Mouse (Mus musculus) midbrain, embryonic 16.5 days (tissue): ENCODE results near the gene Acsf3. TPM values are rescaled to one million over a fixed set of nuclear protein-coding genes. Genes with fewer than 3 reads are reported as not detected.

ENCODE experiments used
- ATAC-seq: fragments of 200-750 bp; cut with Nextera tagmentation; 2 replicates; pipeline ENCODE4 v1.8.0; 2017; ENCODE audit warnings: moderate TSS enrichment
- H3K27ac ChIP-seq: fragments of 300-500 bp; sonication (generic); 2 replicates; pipeline ENCODE4 v1.5.1; 2014; ENCODE audit warnings: mild to moderate bottlenecking, low read length, mixed read lengths
- H3K27me3 ChIP-seq: fragments of 300-500 bp; sonication (generic); 2 replicates; pipeline ENCODE4 v1.6.1; 2014; ENCODE audit warnings: low read depth, low read length, mixed read lengths; ENCODE audit not compliant: control insufficient read depth, insufficient read depth
- H3K36me3 ChIP-seq: fragments of 300-500 bp; sonication (generic); 2 replicates; pipeline ENCODE4 v1.6.1; 2014; ENCODE audit warnings: mild to moderate bottlenecking, low read length, moderate library complexity, mixed read lengths; ENCODE audit not compliant: control insufficient read depth, insufficient read depth
- H3K4me1 ChIP-seq: fragments of 300-500 bp; sonication (generic); 2 replicates; pipeline ENCODE4 v1.6.1; 2014; ENCODE audit warnings: mild to moderate bottlenecking, low read length, mixed read lengths; ENCODE audit not compliant: control insufficient read depth, insufficient read depth
- H3K4me2 ChIP-seq: fragments of 300-500 bp; sonication (generic); 2 replicates; pipeline ENCODE4 v1.6.1; 2014; ENCODE audit warnings: mild to moderate bottlenecking, low read length, mixed read lengths
- H3K4me3 ChIP-seq: fragments of 300-500 bp; sonication (generic); 2 replicates; pipeline ENCODE4 v1.5.1; 2014; ENCODE audit warnings: low read depth, mild to moderate bottlenecking, low read length, moderate library complexity, mixed read lengths
- H3K9ac ChIP-seq: fragments of 300-500 bp; sonication (generic); 2 replicates; pipeline ENCODE4 v1.6.1; 2014; ENCODE audit warnings: low read depth, low read length, mixed read lengths
- H3K9me3 ChIP-seq: fragments of 300-500 bp; sonication (generic); replicated peaks from 2 replicates; pipeline ENCODE4 v1.6.1; 2014; ENCODE audit warnings: mild to moderate bottlenecking, low read length, mixed read lengths; ENCODE audit not compliant: control insufficient read depth, poor library complexity, severe bottlenecking
- WGBS: fragments of 180-500 bp; shearing (Covaris S2); extraction: QIAGEN DNeasy Blood & Tissue Kit; methylation state at CpG from one replicate; pipeline ENCODE4 v1.1.7; 2014; 5-methylcytosine and 5-hydroxymethylcytosine counted together
- polyA plus RNA-seq: library from polyadenylated mRNA; unstranded; fragments of >200 nt; fragmentation: Nextera tagmentation; extraction: Ambion mirVana; gene quantifications from 2 replicates; pipeline ENCODE4 v1.2.1, GENCODE M21; 2015

Gene Acsf3
- 15.1 and 18.0 TPM in 2 replicates for polyA plus RNA-seq

DNA sequence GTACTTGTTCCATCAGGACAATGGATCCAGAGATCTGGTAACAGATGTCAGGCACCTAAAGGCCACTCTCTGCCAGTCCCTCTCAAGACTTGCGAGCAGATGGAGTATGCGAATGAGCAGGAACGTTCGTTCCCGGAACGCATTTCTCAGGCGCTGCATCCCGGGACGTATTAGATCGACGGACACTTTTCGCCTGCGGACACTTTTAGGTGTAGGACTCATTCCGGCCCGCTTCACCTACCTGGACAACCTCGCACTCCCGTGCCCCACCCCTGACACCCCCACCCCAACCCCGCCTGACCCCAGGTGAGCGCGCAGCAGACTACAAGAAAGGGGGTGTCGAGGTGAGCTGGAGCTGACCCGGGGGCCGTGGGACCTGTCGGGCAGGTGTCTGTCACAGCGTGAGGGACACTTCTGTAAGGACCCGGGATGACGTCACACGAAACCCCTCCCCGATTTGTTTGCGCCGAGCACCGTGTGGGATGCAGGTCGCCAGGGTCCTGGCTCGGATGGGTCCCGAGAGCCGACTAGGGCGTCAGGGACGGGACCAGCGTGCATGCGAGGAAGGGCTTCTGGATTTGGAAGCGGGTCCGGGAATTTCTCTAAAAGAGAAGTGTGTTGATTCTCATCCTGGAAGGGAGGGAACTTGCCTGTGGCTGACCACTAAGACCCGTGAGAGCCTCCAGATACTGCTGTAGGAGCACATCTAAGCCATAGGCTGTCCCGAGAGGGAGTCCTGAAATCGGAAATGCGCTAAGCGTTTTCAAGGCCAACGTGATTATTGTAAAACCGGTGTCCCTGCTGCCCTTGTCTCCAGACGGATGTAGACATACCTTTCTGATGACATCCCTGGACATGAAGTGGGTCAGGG, at the start of gene Acsf3:
Acsf3 (plus strand) TSS at position 202 of the 871 bp plus-strand sequence.
- 1% methylated on average over 50 of the region's 50 CpGs for WGBS
- Histone ChIP-seq H3K27ac (peak within 1 kb of the TSS; percentile 61), H3K4me2 (peak within 1 kb of the TSS; percentile 92), H3K9me3 (no peaks in the 10 kb centered on the region), H3K9ac (peak within 1 kb of the TSS; percentile 85), H3K4me3 (peak within 1 kb of the TSS; percentile 69), H3K27me3 (no peaks in the 10 kb centered on the region; the same call in 1 of the 2 replicates), H3K4me1 (peaks cover 11% of the 10 kb centered on the region), H3K36me3 (no peaks in the 10 kb centered on the region)
- peak; percentile 86 for ATAC-seq

DNA sequence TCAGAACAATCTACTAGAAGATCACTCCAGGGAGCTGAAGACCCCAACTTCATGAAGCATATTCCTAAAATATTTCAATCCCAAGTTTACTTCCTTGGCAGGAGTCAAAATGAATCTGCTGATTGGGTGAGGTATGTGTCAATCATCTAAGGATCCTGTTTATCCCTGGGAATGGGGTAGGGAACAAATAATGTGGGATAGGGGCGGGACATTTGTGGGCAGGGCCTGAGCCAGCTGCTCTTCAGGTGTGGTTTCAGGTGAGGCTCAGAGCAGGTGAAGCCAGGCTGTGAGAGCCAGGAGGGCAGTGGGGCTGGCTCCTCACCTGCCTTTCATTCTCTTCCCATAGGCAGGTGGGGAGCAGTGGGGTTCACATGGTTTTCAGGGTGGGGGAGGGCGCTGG, 48.5 kb upstream of the Acsf3 start:
- H3K27me3 ChIP-seq: no peaks in the 10 kb centered on the region
- no peak overlapping the region for H3K9ac ChIP-seq
- H3K9me3 ChIP-seq: no peaks in the 10 kb centered on the region; the same call in 1 of the 2 replicates
- H3K4me3 ChIP-seq: no peak overlapping the region
- no peak for ATAC-seq
- no peak overlapping the region for H3K4me2 ChIP-seq
- H3K4me1 ChIP-seq: no peaks in the 10 kb centered on the region
- H3K36me3 ChIP-seq: no peaks in the 10 kb centered on the region
- H3K27ac ChIP-seq: no peak overlapping the region
- WGBS: 53% methylated on average over 2 of the region's 2 CpGs

DNA sequence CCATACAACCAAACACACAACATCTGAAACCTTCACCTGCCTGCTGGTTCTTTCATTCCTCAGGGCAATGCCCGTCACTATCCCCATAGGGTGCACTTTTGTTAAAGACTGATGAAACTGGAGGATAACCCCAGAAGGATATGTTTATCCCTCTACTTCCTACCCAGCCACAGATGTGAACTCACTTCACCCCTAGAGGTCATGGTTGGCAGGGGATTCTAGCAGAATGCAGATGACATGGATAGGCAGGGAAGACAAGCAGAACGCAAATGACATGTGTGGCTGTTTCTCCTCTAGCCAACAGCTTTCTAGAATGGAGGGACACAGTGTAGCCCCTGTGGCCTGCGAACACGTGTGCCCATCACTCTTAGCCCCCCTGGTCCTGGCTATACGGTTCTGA, 47.9 kb upstream of the Acsf3 start:
- Histone ChIP-seq H3K27ac (no peak overlapping the region), H3K4me3 (no peak overlapping the region), H3K9me3 (no peaks in the 10 kb centered on the region; the same call in 1 of the 2 replicates), H3K9ac (no peak overlapping the region), H3K36me3 (no peaks in the 10 kb centered on the region), H3K27me3 (no peaks in the 10 kb centered on the region), H3K4me1 (no peaks in the 10 kb centered on the region), H3K4me2 (no peak overlapping the region)
- ATAC-seq: no peak
- WGBS: 61% methylated on average over 5 of the region's 5 CpGs

DNA sequence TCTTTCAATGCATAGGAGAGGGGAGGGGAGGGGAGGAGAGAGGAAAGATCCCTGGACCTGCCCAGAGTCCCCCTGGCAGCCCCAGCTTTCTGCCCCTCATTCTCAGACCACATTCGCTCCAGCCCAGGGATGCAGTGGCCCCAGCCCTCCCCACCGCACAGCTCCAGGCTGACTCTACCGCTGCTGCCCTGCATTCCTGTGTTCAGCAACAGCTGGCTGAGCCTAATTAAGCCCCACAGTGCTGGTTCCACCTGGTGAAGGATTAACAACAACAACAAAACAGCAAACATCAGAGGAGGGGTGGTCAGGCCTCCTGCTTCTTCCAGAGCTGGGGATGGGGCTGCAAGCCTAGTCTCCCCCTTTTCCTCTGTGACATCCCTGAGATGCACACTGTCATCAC, 46.7 kb upstream of the Acsf3 start:
- Histone ChIP-seq H3K4me3 (no peak overlapping the region), H3K27me3 (no peaks in the 10 kb centered on the region), H3K4me2 (no peak overlapping the region), H3K9ac (no peak overlapping the region), H3K9me3 (no peaks in the 10 kb centered on the region; the same call in 1 of the 2 replicates), H3K36me3 (no peaks in the 10 kb centered on the region), H3K4me1 (no peaks in the 10 kb centered on the region), H3K27ac (no peak overlapping the region)
- 11% methylated on average over 3 of the region's 3 CpGs for WGBS
- ATAC-seq: no peak

DNA sequence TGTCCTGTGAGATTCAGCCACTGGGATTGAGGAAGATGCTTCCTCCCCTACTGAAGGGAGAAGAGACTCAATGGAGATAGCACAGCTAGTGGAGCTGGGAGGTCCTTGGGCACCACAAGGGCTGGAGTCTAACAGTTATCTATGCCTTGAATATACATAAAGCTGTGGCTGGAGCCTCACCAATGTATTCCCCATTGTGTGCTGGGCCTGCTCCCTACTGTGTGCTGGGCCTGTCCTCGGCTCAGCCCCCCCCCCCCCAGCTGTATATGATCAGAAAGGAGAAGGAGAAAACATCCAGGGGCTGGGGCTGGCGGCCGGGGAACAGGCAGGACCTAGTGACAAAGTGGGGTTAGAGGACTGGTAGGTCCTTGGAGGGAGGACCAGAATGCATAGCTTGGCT, 40.2 kb upstream of the Acsf3 start:
- WGBS: 56% methylated on average over 3 of the region's 3 CpGs
- Histone ChIP-seq H3K9me3 (no peaks in the 10 kb centered on the region; the same call in 1 of the 2 replicates), H3K27ac (peak overlapping the region; percentile 48), H3K27me3 (no peaks in the 10 kb centered on the region), H3K4me1 (peaks cover 44% of the 10 kb centered on the region), H3K9ac (peak overlapping the region; percentile 28; the same call in 1 of the 2 replicates), H3K4me3 (no peak overlapping the region), H3K4me2 (no peak overlapping the region), H3K36me3 (no peaks in the 10 kb centered on the region)
- ATAC-seq: no peak

DNA sequence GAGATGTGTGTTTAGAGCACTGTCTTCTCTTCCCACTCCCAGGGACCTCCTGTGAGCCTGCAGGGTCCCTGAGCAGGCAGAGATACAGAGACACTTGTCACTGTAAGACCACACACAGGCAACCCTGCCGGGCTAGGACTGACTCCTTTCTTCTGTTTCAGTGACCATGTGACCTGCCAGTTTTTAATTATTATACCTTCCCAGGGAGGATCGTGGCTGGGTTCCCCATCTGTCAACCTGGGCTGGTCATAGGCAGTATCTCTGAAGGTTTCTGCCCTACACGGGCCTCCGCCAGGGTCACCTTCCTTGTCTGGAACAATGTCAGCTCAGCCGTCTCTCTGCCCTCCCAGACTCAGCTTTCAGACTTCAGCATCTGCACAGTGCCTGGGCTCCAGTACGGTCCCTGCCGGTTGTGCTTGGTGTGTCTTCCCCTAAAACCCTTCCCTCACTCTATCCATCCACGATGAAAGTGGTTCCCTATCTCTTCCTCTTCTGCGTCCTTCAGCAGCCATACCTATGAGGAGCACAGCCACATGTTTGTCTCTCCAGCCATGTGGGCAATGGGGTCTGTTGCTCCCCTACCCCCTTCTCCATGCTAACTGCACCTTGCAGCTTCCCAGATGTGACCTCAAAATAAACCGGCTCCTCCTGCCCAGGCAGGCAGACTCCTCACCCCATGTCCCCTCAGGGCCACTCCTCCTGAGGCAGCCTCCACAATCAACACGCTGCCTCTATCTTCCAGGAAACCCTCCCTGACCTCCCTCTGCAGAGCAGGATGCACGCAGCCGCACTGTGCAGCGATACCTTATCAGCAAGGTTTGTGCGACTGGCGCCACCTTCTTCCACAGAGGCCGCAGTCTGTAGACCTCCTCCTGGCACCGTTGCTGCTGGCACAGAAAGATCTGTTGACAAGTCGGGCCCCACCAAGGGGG, 39.5 kb upstream of the Acsf3 start:
- ATAC-seq: no peak
- no peak overlapping the region for H3K4me2 ChIP-seq
- peaks cover 44% of the 10 kb centered on the region for H3K4me1 ChIP-seq
- no peaks in the 10 kb centered on the region for H3K27me3 ChIP-seq
- H3K4me3 ChIP-seq: no peak overlapping the region
- peak overlapping the region; percentile 48 for H3K27ac ChIP-seq
- 50% methylated on average over 19 of the region's 19 CpGs for WGBS
- H3K9ac ChIP-seq: peak overlapping the region; percentile 28
- no peaks in the 10 kb centered on the region for H3K9me3 ChIP-seq
- no peaks in the 10 kb centered on the region for H3K36me3 ChIP-seq

DNA sequence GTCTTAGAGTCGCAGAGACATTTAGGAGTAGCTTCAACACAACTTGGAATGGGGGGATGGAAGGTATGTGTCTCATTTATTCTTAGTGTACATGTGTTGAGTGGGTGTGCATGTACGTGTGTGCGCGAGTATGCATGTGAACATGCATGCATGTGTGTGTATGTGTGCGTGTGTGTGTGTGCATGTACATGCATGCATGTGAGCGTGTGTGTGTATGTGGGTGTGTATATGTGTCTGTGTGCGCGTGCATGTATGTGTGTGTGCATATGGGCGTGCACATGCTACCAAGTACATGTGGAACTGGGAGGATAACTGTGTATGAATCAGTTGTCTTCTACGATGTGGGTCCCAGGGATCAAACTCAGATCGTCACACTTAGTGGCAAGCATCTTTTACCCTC, 38.7 kb upstream of the Acsf3 start:
- Histone ChIP-seq H3K4me3 (no peak overlapping the region), H3K27ac (no peak overlapping the region), H3K27me3 (no peaks in the 10 kb centered on the region), H3K9me3 (no peaks in the 10 kb centered on the region), H3K4me2 (no peak overlapping the region), H3K36me3 (no peaks in the 10 kb centered on the region), H3K9ac (no peak overlapping the region), H3K4me1 (peaks cover 44% of the 10 kb centered on the region)
- WGBS: 91% methylated on average over 11 of the region's 11 CpGs
- ATAC-seq: no peak

DNA sequence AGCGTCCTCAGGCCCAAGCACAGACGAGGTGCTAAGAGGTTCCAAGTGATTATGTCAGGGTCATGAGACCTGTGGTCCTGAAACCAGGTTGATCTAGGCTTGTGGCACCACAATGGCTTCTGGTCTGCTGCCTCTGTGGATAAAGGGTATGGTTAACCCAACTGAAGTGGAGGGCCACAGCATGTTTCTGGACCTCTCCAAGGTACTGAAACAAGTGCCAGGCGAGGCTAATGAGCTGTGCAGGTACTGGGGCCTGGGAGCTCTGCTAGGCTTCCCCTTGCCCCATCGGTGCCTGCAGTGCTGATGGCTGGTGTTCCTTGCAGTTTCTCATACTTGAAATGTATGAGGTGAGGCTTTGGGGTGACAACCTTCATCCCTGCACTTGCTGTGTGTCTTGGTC, 38.2 kb upstream of the Acsf3 start:
- no peak overlapping the region for H3K27ac ChIP-seq
- H3K36me3 ChIP-seq: no peaks in the 10 kb centered on the region
- H3K27me3 ChIP-seq: no peaks in the 10 kb centered on the region
- 56% methylated on average over 4 of the region's 4 CpGs for WGBS
- no peak overlapping the region for H3K9ac ChIP-seq
- H3K4me2 ChIP-seq: no peak overlapping the region
- H3K9me3 ChIP-seq: no peaks in the 10 kb centered on the region
- no peak for ATAC-seq
- H3K4me3 ChIP-seq: no peak overlapping the region
- peaks cover 46% of the 10 kb centered on the region for H3K4me1 ChIP-seq
